Mouse (Mus musculus) forebrain, embryonic 16.5 days (tissue): Measurements from ENCODE around the gene Ston2. TPM values are rescaled to one million over a fixed set of nuclear protein-coding genes. Genes with fewer than 3 reads are reported as not detected.
"Not testable (repeated sequence)": the region's sequence is repeated elsewhere in the genome, so short reads cannot be mapped to it uniquely, and the experiment has no call there.

Source experiments
- ATAC-seq: fragments of 200-750 bp; cut with Nextera tagmentation; 2 replicates; pipeline ENCODE4 v1.8.0; 2017; ENCODE audit warnings: mild to moderate bottlenecking, moderate library complexity
- H3K27ac ChIP-seq: fragments of 300-500 bp; sonication (generic); 2 replicates; pipeline ENCODE4 v1.5.1; 2014; ENCODE audit warnings: low read length, control low read depth
- H3K27me3 ChIP-seq: fragments of 300-500 bp; sonication (generic); replicated peaks from 2 replicates; pipeline ENCODE4 v1.6.1; 2014; ENCODE audit warnings: low read length; ENCODE audit not compliant: control insufficient read depth, insufficient read depth
- H3K36me3 ChIP-seq: fragments of 300-500 bp; sonication (generic); 2 replicates; pipeline ENCODE4 v1.6.1; 2014; ENCODE audit not compliant: control insufficient read depth, insufficient read depth
- H3K4me1 ChIP-seq: fragments of 300-500 bp; sonication (generic); replicated peaks from 2 replicates; pipeline ENCODE4 v1.6.1; 2014; ENCODE audit warnings: low read length; ENCODE audit not compliant: control insufficient read depth, insufficient read depth
- H3K4me2 ChIP-seq: fragments of 300-500 bp; sonication (generic); 2 replicates; pipeline ENCODE4 v1.6.1; 2014; ENCODE audit warnings: mild to moderate bottlenecking, low read length, control low read depth
- H3K4me3 ChIP-seq: fragments of 300-500 bp; sonication (generic); replicated peaks from 2 replicates; pipeline ENCODE4 v1.5.1; 2014; ENCODE audit warnings: mild to moderate bottlenecking, low read length, control low read depth
- H3K9ac ChIP-seq: fragments of 300-500 bp; sonication (generic); replicated peaks from 2 replicates; pipeline ENCODE4 v1.6.1; 2014; ENCODE audit warnings: low read depth, low read length, control low read depth
- H3K9me3 ChIP-seq: fragments of 300-500 bp; sonication (generic); 2 replicates; pipeline ENCODE4 v1.6.1; 2016; ENCODE audit warnings: low read length; ENCODE audit not compliant: control insufficient read depth
- WGBS: fragments of 180-500 bp; shearing (Covaris S2); extraction: QIAGEN DNeasy Blood & Tissue Kit; methylation state at CpG from one replicate; pipeline ENCODE4 v1.1.7; 2014; 5-methylcytosine and 5-hydroxymethylcytosine counted together
- microRNA-seq: library from miRNA; unstranded; fragments of <30 nt; microRNA quantifications from one replicate; pipeline ENCODE4, GENCODE M21; 2017
- polyA plus RNA-seq: library from polyadenylated mRNA; unstranded; fragments of >200 nt; fragmentation: Nextera tagmentation; extraction: Ambion mirVana; gene quantifications from 2 replicates; pipeline ENCODE4 v1.2.1, GENCODE M21; 2015

Gene Ston2
- polyA plus RNA-seq, 1 experiment from 2014 or later: 6.4 TPM

GRCm38 (mm10) chr12:91588176-91588669 is 200.0 kb downstream of the Ston2 start:
- Histone ChIP-seq H3K4me3 (peak overlapping the region; percentile 84), H3K9ac (peak overlapping the region; percentile 100), H3K27ac (peak overlapping the region; percentile 100), H3K27me3 (no peaks in the 10 kb centered on the region), H3K36me3 (peaks cover 5% of the 10 kb centered on the region; the same call in 1 of the 2 replicates), H3K4me1 (peaks cover 20% of the 10 kb centered on the region), H3K9me3 (no peaks in the 10 kb centered on the region), H3K4me2 (peak overlapping the region; percentile 58)
- peak; percentile 92 for ATAC-seq
- 0% methylated on average over 32 of the region's 32 CpGs for WGBS

GRCm38 (mm10) chr12:91587491-91588033 is 200.6 kb downstream of the Ston2 start:
- Histone ChIP-seq H3K4me2 (peak overlapping the region; percentile 58), H3K27ac (peak overlapping the region; percentile 100), H3K4me1 (peaks cover 25% of the 10 kb centered on the region), H3K27me3 (no peaks in the 10 kb centered on the region), H3K36me3 (peaks cover 5% of the 10 kb centered on the region; the same call in 1 of the 2 replicates), H3K9me3 (no peaks in the 10 kb centered on the region), H3K9ac (peak overlapping the region; percentile 100), H3K4me3 (peak overlapping the region; percentile 84)
- 3% methylated on average over 5 of the region's 5 CpGs for WGBS
- no peak for ATAC-seq

- ATAC-seq: no peak
- peaks cover 25% of the 10 kb centered on the region for H3K4me1 ChIP-seq
- 42% methylated on average over 3 of the region's 3 CpGs for WGBS
- peak overlapping the region; percentile 100; the same call in 1 of the 2 replicates for H3K9ac ChIP-seq
- peaks cover 5% of the 10 kb centered on the region; the same call in 1 of the 2 replicates for H3K36me3 ChIP-seq
- no peak overlapping the region for H3K27ac ChIP-seq
- no peaks in the 10 kb centered on the region for H3K9me3 ChIP-seq
- H3K27me3 ChIP-seq: no peaks in the 10 kb centered on the region
- H3K4me3 ChIP-seq: peak overlapping the region; percentile 84
- peak overlapping the region; percentile 58 for H3K4me2 ChIP-seq
Observed at GRCm38 (mm10) chr12:91587077-91587476, 201.1 kb downstream of the Ston2 start.

- H3K9me3 ChIP-seq, H3K4me3 ChIP-seq, H3K27ac ChIP-seq, H3K36me3 ChIP-seq, H3K9ac ChIP-seq, H3K27me3 ChIP-seq, ATAC-seq, H3K4me2 ChIP-seq: not testable (repeated sequence)
- H3K4me1 ChIP-seq: peaks cover 23% of the 10 kb centered on the region
- WGBS: 96% methylated on average over 4 of the region's 4 CpGs
Observed at GRCm38 (mm10) chr12:91585815-91586214, 202.4 kb downstream of the Ston2 start.

GRCm38 (mm10) chr12:91585206-91585605 is 203.0 kb downstream of the Ston2 start:
- peaks cover 5% of the 10 kb centered on the region; the same call in 1 of the 2 replicates for H3K36me3 ChIP-seq
- no peak overlapping the region for H3K27ac ChIP-seq
- no peak for ATAC-seq
- peaks cover 20% of the 10 kb centered on the region for H3K4me1 ChIP-seq
- no peak overlapping the region for H3K9ac ChIP-seq
- no peaks in the 10 kb centered on the region for H3K27me3 ChIP-seq
- no peak overlapping the region for H3K4me3 ChIP-seq
- no peak overlapping the region for H3K4me2 ChIP-seq
- no peaks in the 10 kb centered on the region for H3K9me3 ChIP-seq
- WGBS: 89% methylated on average over 3 of the region's 3 CpGs

GRCm38 (mm10) chr12:91583409-91583808 is 204.8 kb downstream of the Ston2 start:
- Histone ChIP-seq H3K27ac (no peak overlapping the region), H3K9me3 (no peaks in the 10 kb centered on the region), H3K27me3 (no peaks in the 10 kb centered on the region), H3K36me3 (peaks cover 5% of the 10 kb centered on the region; the same call in 1 of the 2 replicates), H3K4me2 (peak overlapping the region; percentile 29), H3K4me3 (0 out of 2 replicates have a peak overlapping the region, but pooled peaks have one; percentile 0), H3K4me1 (peaks cover 20% of the 10 kb centered on the region), H3K9ac (peak overlapping the region; percentile 40)
- WGBS: 20% methylated on average over 6 of the region's 6 CpGs
- ATAC-seq: no peak

Small RNA genes lying within 50 kb of the gene (microRNA-seq; reads per million reads assigned to microRNA genes)
- gene Gm22015: not detected

Other genes starting within 250 kb of the Ston2 start
- gene Gtf2a1, start 197.9 kb downstream of the Ston2 start, polyA plus RNA-seq: 77.2 and 85.5 TPM in 2 replicates
- gene Sel1l, start 60.8 kb upstream of the Ston2 start, polyA plus RNA-seq: 109 and 126 TPM in 2 replicates